Mouse (Mus musculus) lung, postnatal 0 days (tissue): ENCODE results near the gene Nrip2.

Experiments
- CTCF ChIP-seq: IDR thresholded peaks from 2 replicates; pipeline ENCODE4 v1.5.1; 2016; ENCODE audit warnings: antibody characterized with exemption, mild to moderate bottlenecking
- EP300 ChIP-seq: IDR thresholded peaks from 2 replicates; pipeline ENCODE4 v1.6.1; 2016; ENCODE audit warnings: antibody characterized with exemption, mild to moderate bottlenecking, control low read depth

GRCm38 (mm10) chr6:128364721-128365120 is 34.4 kb upstream of the Nrip2 start:
- no peak for TF ChIP-seq CTCF
- no peak for TF ChIP-seq EP300
